Mouse (Mus musculus): ENCODE data around the gene Nacad. TPM values are rescaled to one million over a fixed set of nuclear protein-coding genes. Genes with fewer than 3 reads are reported as not detected.
"Not testable (repeated sequence)": the region's sequence is repeated elsewhere in the genome, so short reads cannot be mapped to it uniquely, and the experiment has no call there.

The Nacad gene
- total RNA-seq (2022) = 1 to 10 TPM; 1.2 to 2.8 (median 1.8) TPM

- no peak for DNase-seq
Measured at GRCm38 (mm10) chr11:6605491-6606399, at the start of gene Nacad. Gene Nacad, minus strand, starts transcription at chr11:6606053.

GRCm38 (mm10) chr11:6654903-6655302 lies 49.0 kb upstream of the Nacad start:
- peak; percentile 49 for DNase-seq

DNA sequence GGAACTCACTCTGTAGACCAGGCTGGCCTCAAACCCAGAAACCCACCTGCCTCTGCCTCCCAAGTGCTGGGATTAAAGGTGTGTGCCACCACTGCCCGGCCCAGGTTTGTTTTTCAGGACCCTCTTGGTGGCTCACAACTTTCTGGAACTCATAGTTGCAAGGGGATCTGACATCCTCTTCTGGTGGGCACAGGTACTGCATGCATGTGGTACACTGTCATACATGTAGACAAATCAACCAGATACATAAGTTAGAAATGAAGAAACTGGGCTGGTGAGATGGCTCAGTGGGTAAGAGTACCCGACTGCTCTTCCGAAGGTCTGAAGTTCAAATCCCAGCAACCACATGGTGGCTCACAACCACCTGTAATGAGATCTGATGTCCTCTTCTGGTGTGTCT lies 47.1 kb upstream of the Nacad start:
- not testable (repeated sequence) for DNase-seq

DNA sequence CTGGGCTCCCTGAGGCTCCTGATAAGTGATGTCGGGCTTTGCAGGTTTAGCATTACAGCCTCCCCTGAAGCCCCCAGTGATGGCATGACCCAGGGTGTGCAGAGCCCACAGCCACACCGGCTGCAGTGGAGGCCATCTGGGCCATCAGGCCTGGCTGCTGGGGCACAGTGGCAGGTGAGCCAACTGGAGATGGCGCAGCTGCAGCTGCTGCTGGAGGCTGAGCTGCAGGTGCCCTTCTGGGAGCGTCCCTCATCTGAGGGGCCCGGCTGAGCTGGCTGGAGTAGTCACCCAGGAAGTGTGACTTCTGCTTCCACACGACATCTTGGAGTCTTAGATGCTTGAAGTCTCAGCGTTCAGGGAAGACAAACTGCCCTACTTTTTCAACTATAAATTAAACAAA lies 44.7 kb upstream of the Nacad start:
- DNase-seq = no peak

DNA sequence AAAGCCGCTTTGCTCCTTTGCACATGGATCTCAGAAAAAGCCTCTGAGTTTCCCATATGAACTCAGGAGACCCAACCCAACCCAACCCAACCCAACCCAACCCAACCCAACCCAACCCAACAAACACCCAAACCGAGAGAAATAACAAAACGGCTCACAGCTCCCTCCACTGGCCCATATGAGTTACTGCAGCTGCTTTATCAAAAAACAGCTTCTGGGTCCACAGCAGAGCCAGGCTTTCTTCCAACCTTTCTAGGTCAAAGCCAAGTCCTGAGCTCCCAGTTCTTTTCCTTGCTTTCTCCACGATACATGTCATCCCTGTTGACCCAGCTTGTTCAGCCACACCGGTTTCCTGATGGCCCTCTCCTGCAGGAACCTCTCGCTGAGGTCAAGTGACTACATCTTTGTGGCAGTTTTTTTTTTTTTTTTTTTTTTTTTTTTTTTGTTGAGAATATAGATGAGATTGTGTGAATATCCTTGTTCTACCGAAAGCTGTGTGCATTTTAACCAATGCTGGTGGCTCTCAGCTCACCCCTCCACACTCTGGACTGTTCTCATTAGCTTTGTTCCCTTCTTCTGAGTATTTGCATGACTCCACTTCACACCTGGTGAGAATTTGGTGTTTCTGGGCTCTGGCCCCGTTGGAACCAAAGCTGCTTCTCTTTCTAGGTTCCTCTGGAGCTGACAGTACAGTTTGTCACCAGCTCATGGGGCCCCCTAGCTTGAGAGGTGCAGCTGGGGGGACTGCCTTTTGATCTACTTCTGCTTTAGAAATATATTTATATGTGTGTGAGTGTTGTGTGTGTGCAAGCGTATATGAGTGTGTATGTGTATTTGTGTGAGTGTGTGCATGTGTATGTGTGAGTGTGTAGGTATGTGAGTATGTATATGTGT lies 42.2 kb upstream of the Nacad start:
- DNase-seq = no peak

DNA sequence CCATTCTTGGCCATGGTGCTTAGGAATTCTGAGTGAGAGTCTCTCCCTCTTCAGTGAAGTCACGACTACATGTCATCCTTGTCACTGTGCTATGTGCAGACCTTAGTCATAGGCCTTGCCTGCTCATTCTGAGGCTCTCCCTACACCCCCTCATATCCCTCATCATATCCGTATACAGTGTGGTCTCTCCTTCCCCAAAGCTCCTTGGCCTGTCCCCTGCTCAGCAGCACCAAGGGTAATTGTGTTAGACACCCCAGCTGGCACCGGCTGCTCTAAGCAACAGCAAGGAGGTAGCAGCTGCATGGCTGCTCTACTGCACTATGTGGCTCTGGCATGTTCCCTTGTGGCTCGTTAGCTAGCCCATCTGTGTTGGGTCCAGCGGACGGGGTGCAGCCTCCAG lies 38.7 kb upstream of the Nacad start:
- no peak for DNase-seq

GRCm38 (mm10) chr11:6639072-6639471 lies 33.2 kb upstream of the Nacad start:
- DNase-seq = no peak

DNA sequence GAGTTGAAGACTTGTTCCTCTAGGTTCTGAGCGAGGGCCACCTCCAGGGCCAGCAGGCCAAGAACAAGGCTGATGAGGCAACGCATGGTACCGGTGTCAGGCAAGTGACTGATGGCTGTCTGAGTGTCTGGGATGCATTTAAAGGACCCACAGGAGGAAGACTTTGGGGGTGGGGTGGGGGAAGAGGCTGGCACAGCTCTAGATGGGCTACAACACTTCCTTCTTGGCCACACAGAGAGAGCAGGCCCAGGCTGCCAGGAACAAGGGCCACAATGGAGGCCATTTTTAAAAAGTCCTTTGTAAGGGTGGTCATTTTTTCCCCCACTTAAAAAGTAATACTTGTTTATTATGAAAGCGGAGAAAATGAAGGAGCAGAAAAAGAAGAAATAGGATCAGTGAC lies 32.7 kb upstream of the Nacad start, which contains the start of gene Wap:
Gene Wap, minus strand, starts transcription at position 101 of the 400 bp plus-strand sequence.
- no peak for DNase-seq

GRCm38 (mm10) chr11:6636150-6636549 lies 30.3 kb upstream of the Nacad start:
- no peak for DNase-seq

GRCm38 (mm10) chr11:6629655-6630054 lies 23.8 kb upstream of the Nacad start:
- no peak for DNase-seq

DNA sequence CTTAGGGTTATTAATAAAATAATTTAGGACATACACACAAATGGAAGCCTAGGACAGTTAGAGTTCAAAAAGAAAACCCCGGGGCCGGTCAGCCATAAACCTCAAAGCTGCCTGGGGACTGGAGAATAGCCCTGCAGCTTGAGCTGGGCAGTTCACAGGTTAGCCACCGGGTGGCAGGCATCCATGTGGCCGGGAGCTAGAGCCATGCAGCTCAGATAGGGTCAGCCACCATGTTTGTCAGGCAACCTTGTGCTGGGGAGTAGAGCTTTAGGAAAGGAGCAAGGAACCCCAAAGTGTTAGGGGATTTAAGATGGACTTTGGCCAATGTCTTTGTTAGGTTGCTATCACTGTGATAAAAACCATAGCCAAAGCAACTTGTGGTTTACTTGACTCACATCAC lies 22.7 kb upstream of the Nacad start:
- no peak for DNase-seq

- DNase-seq = no peak
Measured at GRCm38 (mm10) chr11:6627731-6628130, 21.9 kb upstream of the Nacad start.

DNA sequence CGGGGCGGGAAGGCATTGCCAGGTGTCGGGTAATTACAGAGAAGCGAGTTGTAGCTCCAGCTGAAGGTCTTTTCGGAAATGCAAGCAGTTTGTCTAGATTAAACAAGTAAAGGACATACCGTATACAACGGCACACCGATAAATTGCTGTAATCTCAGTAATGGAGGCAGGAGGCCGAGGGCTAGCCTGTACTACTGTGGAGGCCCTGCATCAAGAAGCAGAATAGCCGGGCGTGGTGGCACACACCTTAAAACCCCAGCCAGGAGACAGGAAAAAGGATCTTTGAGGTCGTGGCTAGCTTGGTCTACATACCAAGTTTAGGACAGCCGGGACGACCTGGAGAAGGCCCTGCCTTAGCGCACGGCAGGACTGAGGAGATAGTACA lies 20.5 kb upstream of the Nacad start:
- no peak for DNase-seq

- peak; percentile 88 for DNase-seq
Measured at GRCm38 (mm10) chr11:6625478-6626387, 19.9 kb upstream of the Nacad start, which contains the start of gene Tbrg4. Gene Tbrg4, minus strand, starts transcription at chr11:6626067.

GRCm38 (mm10) chr11:6624619-6625382 lies 18.9 kb upstream of the Nacad start:
- DNase-seq = no peak

DNA sequence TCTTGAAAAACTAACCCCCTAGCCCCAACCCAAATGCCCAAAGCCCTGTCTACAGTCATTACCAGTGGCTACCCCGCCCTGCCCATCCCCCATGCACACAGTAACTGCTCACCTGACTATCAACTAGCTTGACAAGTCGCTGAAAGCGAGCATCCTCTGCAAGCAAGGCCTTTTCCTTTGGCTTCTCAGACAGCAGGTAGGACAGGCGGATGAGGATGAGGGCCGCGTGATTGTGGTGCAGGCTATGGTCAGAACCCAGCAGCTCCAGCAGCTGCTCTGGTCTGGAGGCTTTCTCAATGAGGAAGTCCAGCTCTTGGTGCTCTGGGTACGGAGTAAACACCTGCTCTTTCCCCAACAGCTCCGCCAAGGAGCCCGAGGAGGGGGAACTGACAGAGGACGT lies 17.9 kb upstream of the Nacad start:
- no peak for DNase-seq

DNA sequence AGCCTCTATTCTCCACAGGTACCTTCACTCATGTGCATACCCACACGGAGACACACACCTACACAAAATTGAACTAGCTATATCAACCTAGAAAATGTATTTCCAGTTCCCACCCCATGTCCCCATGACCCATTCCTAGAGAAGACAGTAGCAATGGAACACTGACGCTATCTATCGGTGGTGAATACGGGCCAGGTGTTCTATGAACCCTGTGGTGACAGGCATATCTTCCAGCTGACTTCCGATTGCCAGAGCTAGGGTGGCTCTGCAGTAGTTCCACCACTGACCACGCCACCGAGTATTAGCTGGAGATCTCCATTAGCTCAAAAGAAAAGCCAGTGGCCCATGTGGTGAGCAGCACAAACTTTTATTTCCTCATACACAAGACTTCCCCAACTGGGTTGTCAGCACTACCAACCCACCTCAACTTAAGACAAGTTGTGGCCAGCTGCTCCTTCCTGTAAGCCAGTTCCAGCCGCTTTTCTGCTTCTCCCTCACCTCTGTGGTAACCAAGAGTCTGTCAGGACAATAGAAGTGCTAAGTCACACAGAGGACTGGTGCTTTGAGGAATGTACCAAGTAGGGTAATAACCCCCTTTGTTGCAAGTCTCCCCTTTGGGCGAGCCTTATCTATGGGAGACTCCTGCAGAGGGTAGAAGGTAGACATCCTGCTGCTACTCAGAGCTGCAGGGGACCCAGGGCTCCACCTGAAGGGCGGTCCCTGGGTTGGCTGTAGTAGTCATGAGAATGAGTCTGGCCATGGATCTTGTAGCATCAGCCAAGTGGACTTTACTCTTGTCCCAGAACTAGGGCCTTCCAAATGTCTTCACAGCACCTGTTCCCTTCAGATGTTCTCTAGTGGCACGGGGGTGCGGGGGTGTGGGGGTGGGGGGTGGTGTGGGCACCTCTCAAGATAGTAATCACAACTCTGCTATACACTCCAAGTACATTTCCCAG lies 9.7 kb upstream of the Nacad start:
- no peak for DNase-seq

DNA sequence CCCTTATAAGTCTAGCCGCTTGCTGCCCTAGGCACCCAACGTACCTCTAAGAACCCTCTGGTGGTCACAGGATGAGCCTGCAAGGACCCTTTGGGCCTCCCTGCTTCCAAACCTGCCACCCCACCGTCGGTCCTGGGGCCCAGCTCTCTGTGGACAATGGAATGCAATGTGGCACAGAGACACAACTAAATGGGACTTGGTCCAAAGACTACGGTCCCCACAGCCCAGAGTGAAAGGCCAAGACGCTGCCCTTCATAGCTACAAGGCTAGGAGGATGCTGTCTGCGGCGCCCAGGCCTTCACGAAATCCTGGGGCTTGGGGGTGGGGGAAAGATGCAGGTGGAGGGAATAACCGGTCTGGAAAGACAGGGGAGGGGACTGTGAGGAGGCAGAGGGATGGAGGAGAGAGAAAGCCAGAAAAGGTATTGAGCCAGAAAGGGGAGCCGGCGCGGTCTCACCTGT lies 802 bp downstream of the Nacad start:
- no peak for DNase-seq

- DNase-seq = no peak
Measured at GRCm38 (mm10) chr11:6604604-6604936, 1.3 kb downstream of the Nacad start.

Data from adrenal gland, adult 8-10 months (tissue).